Mouse (Mus musculus): ENCODE data around the gene Dlgap4. TPM values are rescaled to one million over a fixed set of nuclear protein-coding genes. Genes with fewer than 3 reads are reported as not detected.

Dlgap4 gene
- total RNA-seq, 2 experiments from 2014 or later, result 57.1 to 58.3 TPM

- DNase-seq, result peak; percentile 72
Measured at GRCm38 (mm10) chr2:156717320-156718281, 104.1 kb downstream of the Dlgap4 start.

- DNase-seq, result peak; percentile 52
Measured at GRCm38 (mm10) chr2:156718793-156719192, 105.3 kb downstream of the Dlgap4 start.

- DNase-seq, result no peak
Measured at GRCm38 (mm10) chr2:156719549-156720312, 106.2 kb downstream of the Dlgap4 start.

- DNase-seq, result no peak
Measured at GRCm38 (mm10) chr2:156720313-156720674, 106.8 kb downstream of the Dlgap4 start.

GRCm38 (mm10) chr2:156720675-156721553 lies 107.4 kb downstream of the Dlgap4 start:
- peak; percentile 97 for DNase-seq

- peak; percentile 33 for DNase-seq
Measured at GRCm38 (mm10) chr2:156721554-156722070, 108.1 kb downstream of the Dlgap4 start.

- DNase-seq, result peak; percentile 77
Measured at GRCm38 (mm10) chr2:156722071-156722575, 108.6 kb downstream of the Dlgap4 start.

GRCm38 (mm10) chr2:156722752-156723151 lies 109.2 kb downstream of the Dlgap4 start:
- DNase-seq, result peak; percentile 4

- DNase-seq, result no peak
Measured at GRCm38 (mm10) chr2:156723899-156724523, 110.5 kb downstream of the Dlgap4 start.

- no peak for DNase-seq
Measured at GRCm38 (mm10) chr2:156724871-156725270, 111.4 kb downstream of the Dlgap4 start.

GRCm38 (mm10) chr2:156726344-156726743 lies 112.8 kb downstream of the Dlgap4 start:
- DNase-seq, result no peak

- no peak for DNase-seq
Measured at GRCm38 (mm10) chr2:156726878-156727277, 113.4 kb downstream of the Dlgap4 start.

- peak; percentile 8 for DNase-seq
Measured at GRCm38 (mm10) chr2:156729537-156730469, 116.3 kb downstream of the Dlgap4 start.

- peak; percentile 38 for DNase-seq
Measured at GRCm38 (mm10) chr2:156730501-156730921, 117.0 kb downstream of the Dlgap4 start.

GRCm38 (mm10) chr2:156731592-156731991 lies 118.1 kb downstream of the Dlgap4 start:
- DNase-seq, result no peak

GRCm38 (mm10) chr2:156732109-156732508 lies 118.6 kb downstream of the Dlgap4 start:
- DNase-seq, result peak; percentile 79

GRCm38 (mm10) chr2:156735761-156736335 lies 122.3 kb downstream of the Dlgap4 start:
- no peak for DNase-seq

- DNase-seq, result peak; percentile 61
Measured at GRCm38 (mm10) chr2:156736846-156737245, 123.3 kb downstream of the Dlgap4 start.

- peak; percentile 50 for DNase-seq
Measured at GRCm38 (mm10) chr2:156737976-156738375, 124.5 kb downstream of the Dlgap4 start.

- no peak for DNase-seq
Measured at GRCm38 (mm10) chr2:156741265-156741664, 127.8 kb downstream of the Dlgap4 start.
